In genomic region chr4:38785016-38785415, GRCm38 (mm10) we compare ENCODE assay signal across 16 mouse cellular contexts.
DNase-seq lines count a peak whose midpoint lies in the region.
"Had no signal": no experiment of that assay in that cellular context is flagged by ENCODE, and none has a peak within 500 bp of the region (broad histone marks: within the 10 kb centered on the region; RNA-seq: fewer than 3 reads in every experiment).

No protein-coding gene starts in this region.

- DNase-seq in frontal cortex, postnatal 36 days (ENCODE audit: low spot score in 2 of 2), result peak; percentile 1 to 31
- DNase-seq in frontal cortex, postnatal 10 days (ENCODE audit: low spot score in 2 of 2), result no peak
- peak; percentile 12 to 58 for DNase-seq in left cerebral cortex, postnatal 25 days (ENCODE audit: low spot score in 2 of 2)
- DNase-seq in left cerebral cortex, postnatal 14 days (ENCODE audit: low spot score in 2 of 2), result no peak
- DNase-seq in brain, adult 2 months (ENCODE audit: low read depth, low spot score), result peak; percentile 53
- DNase-seq in brain, embryonic 18.5 days (ENCODE audit: low read depth, low spot score), result peak; percentile 6
- no peak for DNase-seq in neural tube, embryonic 10.5 days (ENCODE audit: extremely low spot score, low spot score)
- DNase-seq: adrenal gland, adult 2 months; adrenal gland, postnatal 25 days; cerebellum, adult 11-12 months; cerebellum, adult 9-11 months; cerebellum, postnatal 36 days; gastrocnemius, postnatal 10 days; heart, adult 18-20 months; heart, postnatal 10 days; heart, postnatal 4 days had no signal

- intact Hi-C loops in left cerebral cortex, postnatal 25 days (cut with DNase I), result loop anchor here (10.0 kb wide), 1 partner anchor 410 kb away; no protein-coding TSS in a partner anchor
- intact Hi-C loops in left cerebral cortex, postnatal 14 days (cut with DNase I), result no loop called here

Comparison
In these comparisons a context has a peak if more than half of its experiments do, and no peak if none do; other contexts are left out.
1. DNase-seq: peak in frontal cortex, postnatal 36 days (2 of 2), left cerebral cortex, postnatal 25 days (2 of 2), brain, adult 2 months (single experiment) and brain, embryonic 18.5 days (single experiment); none in frontal cortex, postnatal 10 days (0 of 2), left cerebral cortex, postnatal 14 days (0 of 2) and neural tube, embryonic 10.5 days (single experiment).